Mouse (Mus musculus) spleen, adult 2 months (tissue): Measurements from ENCODE around the gene Gm49673.
"Not testable (repeated sequence)": the region's sequence is repeated elsewhere in the genome, so short reads cannot be mapped to it uniquely, and the experiment has no call there.

Experiments used
- CTCF ChIP-seq: fragments of 200-500 bp; IDR thresholded peaks from 2 replicates; pipeline ENCODE4 v1.5.1; 2011; ENCODE audit warnings: mild to moderate bottlenecking, inconsistent platforms; ENCODE audit not compliant: insufficient read depth, insufficient read length, insufficient replicate concordance; ENCODE audit errors: extremely low read depth
- POLR2A ChIP-seq: fragments of 200-500 bp; IDR thresholded peaks from 2 replicates; pipeline ENCODE4 v1.6.1; 2011; ENCODE audit warnings: low read depth, low read length, inconsistent platforms

DNA sequence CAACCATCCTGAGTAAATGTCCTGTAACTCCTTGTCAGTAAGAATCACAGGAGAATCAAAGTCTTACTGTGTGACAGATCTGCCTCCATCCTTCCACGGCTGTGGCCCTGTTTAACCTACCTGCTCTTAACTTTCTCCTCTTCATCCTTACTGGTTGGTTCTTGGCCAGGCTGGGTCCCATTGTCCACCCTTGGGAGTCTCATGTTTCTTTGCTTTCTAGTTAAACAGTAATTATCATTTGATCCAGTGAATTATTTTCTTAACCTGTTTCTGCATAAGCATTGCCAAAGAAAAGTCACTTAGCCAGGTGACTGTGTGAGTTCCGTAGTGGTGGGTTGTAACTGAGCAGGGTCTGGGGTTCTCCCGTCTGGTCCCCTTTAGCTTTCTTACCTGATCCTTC, 18.9 kb upstream of the Gm49673 start:
- TF ChIP-seq CTCF, POLR2A: not testable (repeated sequence)
